Mouse (Mus musculus) stomach, embryonic 15.5 days (tissue): ENCODE measurements around the gene Slc39a8. TPM values are rescaled to one million over a fixed set of nuclear protein-coding genes. Genes with fewer than 3 reads are reported as not detected.

ENCODE experiments used
- ATAC-seq: fragments of 200-750 bp; cut with Nextera tagmentation; 2 replicates; pipeline ENCODE4 v1.8.0; 2017; ENCODE audit warnings: low read depth, moderate number of reproducible peaks, moderate TSS enrichment; ENCODE audit not compliant: insufficient read depth, low FRiP score
- H3K27ac ChIP-seq: fragments of 300-500 bp; sonication (generic); 2 replicates; pipeline ENCODE4 v1.5.1; 2015; ENCODE audit warnings: mild to moderate bottlenecking, inconsistent platforms
- H3K27me3 ChIP-seq: fragments of 300-500 bp; sonication (generic); replicated peaks from 2 replicates; pipeline ENCODE4 v1.6.1; 2015; ENCODE audit warnings: inconsistent platforms
- H3K36me3 ChIP-seq: fragments of 300-500 bp; sonication (generic); 2 replicates; pipeline ENCODE4 v1.6.1; 2015; ENCODE audit warnings: inconsistent platforms
- H3K4me1 ChIP-seq: fragments of 300-500 bp; sonication (generic); 2 replicates; pipeline ENCODE4 v1.6.1; 2015; ENCODE audit warnings: inconsistent platforms
- H3K4me2 ChIP-seq: fragments of 300-500 bp; sonication (generic); 2 replicates; pipeline ENCODE4 v1.6.1; 2015; ENCODE audit warnings: mild to moderate bottlenecking, inconsistent platforms
- H3K4me3 ChIP-seq: fragments of 300-500 bp; sonication (generic); replicated peaks from 2 replicates; pipeline ENCODE4 v1.5.1; 2015; ENCODE audit warnings: inconsistent platforms
- H3K9ac ChIP-seq: fragments of 300-500 bp; sonication (generic); 2 replicates; pipeline ENCODE4 v1.6.1; 2015; ENCODE audit warnings: inconsistent platforms
- H3K9me3 ChIP-seq: fragments of 300-500 bp; sonication (generic); 2 replicates; pipeline ENCODE4 v1.6.1; 2016; ENCODE audit warnings: inconsistent platforms
- WGBS: fragments of 180-500 bp; shearing (Covaris S2); methylation state at CpG from one replicate; pipeline ENCODE4 v1.1.7; 2015; 5-methylcytosine and 5-hydroxymethylcytosine counted together
- polyA plus RNA-seq: library from polyadenylated mRNA; unstranded; fragments of >200 nt; fragmentation: Nextera tagmentation; extraction: Ambion mirVana; gene quantifications from 2 replicates; pipeline ENCODE4 v1.2.1, GENCODE M21; 2015

The Slc39a8 gene
- polyA plus RNA-seq, 1 experiment from 2014 or later: 13.3 TPM

GRCm38 (mm10) chr3:135828000-135828399 is 2.9 kb downstream of the Slc39a8 start:
- Histone ChIP-seq H3K36me3 (no peaks in the 10 kb centered on the region), H3K9me3 (no peaks in the 10 kb centered on the region), H3K27me3 (no peaks in the 10 kb centered on the region), H3K4me3 (no peak overlapping the region), H3K4me1 (peaks cover 5% of the 10 kb centered on the region; the same call in 1 of the 2 replicates), H3K9ac (no peak overlapping the region), H3K27ac (no peak overlapping the region), H3K4me2 (no peak overlapping the region)
- no peak; the same call in 1 of the 2 replicates for ATAC-seq
- 32% methylated on average over 1 of the region's 1 CpGs for WGBS

GRCm38 (mm10) chr3:135832496-135832895 is 7.4 kb downstream of the Slc39a8 start:
- Histone ChIP-seq H3K4me2 (no peak overlapping the region), H3K9ac (no peak overlapping the region), H3K4me3 (no peak overlapping the region), H3K4me1 (no peaks in the 10 kb centered on the region), H3K27ac (no peak overlapping the region), H3K27me3 (no peaks in the 10 kb centered on the region), H3K9me3 (no peaks in the 10 kb centered on the region), H3K36me3 (no peaks in the 10 kb centered on the region)
- no peak for ATAC-seq
- 97% methylated on average over 2 of the region's 2 CpGs for WGBS

- no peak for ATAC-seq
- no peak overlapping the region for H3K9ac ChIP-seq
- no peak overlapping the region for H3K4me3 ChIP-seq
- no peaks in the 10 kb centered on the region for H3K9me3 ChIP-seq
- no peaks in the 10 kb centered on the region for H3K36me3 ChIP-seq
- no peaks in the 10 kb centered on the region for H3K4me1 ChIP-seq
- H3K27me3 ChIP-seq: no peaks in the 10 kb centered on the region
- H3K4me2 ChIP-seq: no peak overlapping the region
- WGBS: 64% methylated on average over 4 of the region's 4 CpGs
- H3K27ac ChIP-seq: no peak overlapping the region
These were observed 7.8 kb downstream of the Slc39a8 start for GRCm38 (mm10) chr3:135832907-135833306.

GRCm38 (mm10) chr3:135834988-135835387 is 9.9 kb downstream of the Slc39a8 start:
- no peak for ATAC-seq
- Histone ChIP-seq H3K36me3 (no peaks in the 10 kb centered on the region), H3K9me3 (no peaks in the 10 kb centered on the region), H3K9ac (no peak overlapping the region), H3K4me2 (no peak overlapping the region), H3K4me1 (no peaks in the 10 kb centered on the region), H3K4me3 (no peak overlapping the region), H3K27ac (no peak overlapping the region), H3K27me3 (no peaks in the 10 kb centered on the region)
- 87% methylated on average over 3 of the region's 3 CpGs for WGBS

- Histone ChIP-seq H3K9ac (no peak overlapping the region), H3K4me3 (no peak overlapping the region), H3K4me1 (no peaks in the 10 kb centered on the region), H3K36me3 (no peaks in the 10 kb centered on the region), H3K27ac (no peak overlapping the region), H3K4me2 (no peak overlapping the region), H3K9me3 (no peaks in the 10 kb centered on the region), H3K27me3 (no peaks in the 10 kb centered on the region)
- no peak for ATAC-seq
- WGBS: 91% methylated on average over 13 of the region's 13 CpGs
These were observed 14.5 kb downstream of the Slc39a8 start for GRCm38 (mm10) chr3:135839535-135839934.

- no peaks in the 10 kb centered on the region for H3K36me3 ChIP-seq
- no peak overlapping the region for H3K4me3 ChIP-seq
- H3K9ac ChIP-seq: no peak overlapping the region
- H3K4me2 ChIP-seq: no peak overlapping the region
- no peaks in the 10 kb centered on the region for H3K9me3 ChIP-seq
- no peaks in the 10 kb centered on the region for H3K27me3 ChIP-seq
- H3K4me1 ChIP-seq: no peaks in the 10 kb centered on the region
- 69% methylated on average over 12 of the region's 12 CpGs for WGBS
- no peak for ATAC-seq
- no peak overlapping the region for H3K27ac ChIP-seq
These were observed 15.1 kb downstream of the Slc39a8 start for GRCm38 (mm10) chr3:135840185-135840584.

- peak; percentile 47; the same call in 1 of the 2 replicates for ATAC-seq
- no peaks in the 10 kb centered on the region for H3K9me3 ChIP-seq
- H3K27me3 ChIP-seq: no peaks in the 10 kb centered on the region
- no peaks in the 10 kb centered on the region for H3K36me3 ChIP-seq
- no peak overlapping the region for H3K4me3 ChIP-seq
- no peak overlapping the region for H3K27ac ChIP-seq
- no peaks in the 10 kb centered on the region for H3K4me1 ChIP-seq
- WGBS: 52% methylated on average over 7 of the region's 7 CpGs
- no peak overlapping the region for H3K4me2 ChIP-seq
- H3K9ac ChIP-seq: no peak overlapping the region
These were observed 16.8 kb downstream of the Slc39a8 start for GRCm38 (mm10) chr3:135841716-135842511.

- Histone ChIP-seq H3K9ac (no peak overlapping the region), H3K9me3 (no peaks in the 10 kb centered on the region), H3K27me3 (no peaks in the 10 kb centered on the region), H3K4me3 (no peak overlapping the region), H3K4me1 (no peaks in the 10 kb centered on the region), H3K36me3 (no peaks in the 10 kb centered on the region), H3K4me2 (no peak overlapping the region), H3K27ac (no peak overlapping the region)
- WGBS: 74% methylated on average over 5 of the region's 5 CpGs
- no peak for ATAC-seq
These were observed 18.1 kb downstream of the Slc39a8 start for GRCm38 (mm10) chr3:135843181-135843580.

- Histone ChIP-seq H3K9ac (no peak overlapping the region), H3K27me3 (no peaks in the 10 kb centered on the region), H3K9me3 (no peaks in the 10 kb centered on the region), H3K4me2 (no peak overlapping the region), H3K4me3 (no peak overlapping the region), H3K27ac (no peak overlapping the region), H3K36me3 (no peaks in the 10 kb centered on the region), H3K4me1 (no peaks in the 10 kb centered on the region)
- WGBS: 80% methylated on average over 8 of the region's 8 CpGs
- ATAC-seq: peak; percentile 73; the same call in 1 of the 2 replicates
These were observed 18.6 kb downstream of the Slc39a8 start for GRCm38 (mm10) chr3:135843707-135844106.

- Histone ChIP-seq H3K4me2 (no peak overlapping the region), H3K9ac (no peak overlapping the region), H3K4me1 (no peaks in the 10 kb centered on the region), H3K36me3 (no peaks in the 10 kb centered on the region), H3K9me3 (no peaks in the 10 kb centered on the region), H3K27me3 (no peaks in the 10 kb centered on the region), H3K4me3 (no peak overlapping the region), H3K27ac (no peak overlapping the region)
- 68% methylated on average over 1 of the region's 1 CpGs for WGBS
- ATAC-seq: no peak
These were observed 19.8 kb downstream of the Slc39a8 start for GRCm38 (mm10) chr3:135844835-135845234.

- H3K27me3 ChIP-seq: no peaks in the 10 kb centered on the region
- H3K4me2 ChIP-seq: no peak overlapping the region
- 65% methylated on average over 7 of the region's 7 CpGs for WGBS
- no peaks in the 10 kb centered on the region for H3K9me3 ChIP-seq
- H3K27ac ChIP-seq: no peak overlapping the region
- H3K36me3 ChIP-seq: no peaks in the 10 kb centered on the region
- H3K4me1 ChIP-seq: no peaks in the 10 kb centered on the region
- no peak overlapping the region for H3K4me3 ChIP-seq
- no peak for ATAC-seq
- H3K9ac ChIP-seq: no peak overlapping the region
These were observed 20.8 kb downstream of the Slc39a8 start for GRCm38 (mm10) chr3:135845860-135846259.

GRCm38 (mm10) chr3:135851607-135852006 is 26.5 kb downstream of the Slc39a8 start:
- 52% methylated on average over 2 of the region's 2 CpGs for WGBS
- 0 out of 2 replicates have a peak, but pooled peaks have one; percentile 23 for ATAC-seq
- no peak overlapping the region for H3K27ac ChIP-seq

More at GRCm38 (mm10) chr3:135851607-135852006, 26.5 kb downstream of the Slc39a8 start:
- H3K36me3 ChIP-seq: no peaks in the 10 kb centered on the region
- H3K9ac ChIP-seq: no peak overlapping the region
- no peaks in the 10 kb centered on the region for H3K4me1 ChIP-seq
- no peaks in the 10 kb centered on the region for H3K9me3 ChIP-seq
- H3K4me3 ChIP-seq: no peak overlapping the region
- no peaks in the 10 kb centered on the region for H3K27me3 ChIP-seq
- H3K4me2 ChIP-seq: no peak overlapping the region
